Mouse (Mus musculus): ENCODE data around the gene Slc27a3.

GRCm38 (mm10) chr3:90371857-90372256 lies 17.9 kb downstream of the Slc27a3 start:
- TF ChIP-seq CTCF (IDR thresholded peaks at IDR 0.05) (no peak), EP300 (IDR thresholded peaks at IDR 0.05) (no peak)

Measured in lung, postnatal 0 days (tissue).